Mouse (Mus musculus) ovary, postnatal 10 days (tissue): Measurements from ENCODE around the gene Troap.

Experiments used
- DNase-seq: peaks from one replicate; pipeline ENCODE4 v3.0.0; 2022; ENCODE audit warnings: low spot score

The Troap gene

GRCm38 (mm10) chr15:99087253-99088075 is 13.1 kb downstream of the Troap start, which contains the start of gene C1ql4:
Gene C1ql4 (minus strand): TSS chr15:99087817.
- DNase-seq = no peak

GRCm38 (mm10) chr15:99088292-99088691 is 13.9 kb downstream of the Troap start:
- peak; percentile 57 for DNase-seq

GRCm38 (mm10) chr15:99089069-99089468 is 14.7 kb downstream of the Troap start:
- no peak for DNase-seq

GRCm38 (mm10) chr15:99092870-99093269 is 18.5 kb downstream of the Troap start, which contains the start of gene Dnajc22:
Gene Dnajc22 (plus strand): TSS chr15:99093170.
- no peak for DNase-seq

GRCm38 (mm10) chr15:99093291-99094258 is 19.2 kb downstream of the Troap start:
- no peak for DNase-seq

- DNase-seq = no peak
These were observed 20.4 kb downstream of the Troap start for GRCm38 (mm10) chr15:99094631-99095270.

- no peak for DNase-seq
These were observed 21.0 kb downstream of the Troap start for GRCm38 (mm10) chr15:99095356-99095755.

- DNase-seq = no peak
These were observed 21.9 kb downstream of the Troap start for GRCm38 (mm10) chr15:99096061-99096793.

- no peak for DNase-seq
These were observed 22.6 kb downstream of the Troap start for GRCm38 (mm10) chr15:99096831-99097500.

GRCm38 (mm10) chr15:99097840-99098492 is 23.6 kb downstream of the Troap start:
- no peak for DNase-seq

- DNase-seq = no peak
These were observed 24.1 kb downstream of the Troap start for GRCm38 (mm10) chr15:99098493-99098861.

GRCm38 (mm10) chr15:99099139-99099556 is 24.8 kb downstream of the Troap start:
- DNase-seq = no peak

GRCm38 (mm10) chr15:99099984-99100383 is 25.6 kb downstream of the Troap start:
- no peak for DNase-seq

GRCm38 (mm10) chr15:99105238-99105637 is 30.9 kb downstream of the Troap start:
- DNase-seq = no peak

GRCm38 (mm10) chr15:99107866-99108265 is 33.5 kb downstream of the Troap start:
- no peak for DNase-seq

- no peak for DNase-seq
These were observed 36.8 kb downstream of the Troap start for GRCm38 (mm10) chr15:99111139-99111538.

GRCm38 (mm10) chr15:99111809-99112208 is 37.4 kb downstream of the Troap start:
- no peak for DNase-seq

GRCm38 (mm10) chr15:99112843-99113395 is 38.5 kb downstream of the Troap start:
- DNase-seq = no peak

GRCm38 (mm10) chr15:99113396-99113975 is 39.1 kb downstream of the Troap start:
- DNase-seq = no peak
